Mouse (Mus musculus) heart, embryonic 10.5 days (tissue): Measurements from ENCODE around the gene Abcd4. TPM values are rescaled to one million over a fixed set of nuclear protein-coding genes. Genes with fewer than 3 reads are reported as not detected.
A peak's percentile ranks its signal among the peaks of the same experiment; 100 is the strongest.

Source experiments
- DNase-seq: peaks from one replicate; pipeline ENCODE4 v3.0.0-alpha.2; 2017; ENCODE audit warnings: low spot score
- H3K27ac ChIP-seq: fragments of 300-500 bp; sonication (generic); 2 replicates; pipeline ENCODE4 v1.5.1; 2016; ENCODE audit warnings: mild to moderate bottlenecking
- H3K27me3 ChIP-seq: fragments of 300-500 bp; sonication (generic); 2 replicates; pipeline ENCODE4 v1.6.1; 2016; ENCODE audit warnings: mild to moderate bottlenecking; ENCODE audit not compliant: poor library complexity, insufficient read depth, severe bottlenecking
- H3K36me3 ChIP-seq: fragments of 300-500 bp; sonication (generic); 2 replicates; pipeline ENCODE4 v1.6.1; 2016; ENCODE audit warnings: mild to moderate bottlenecking, moderate library complexity
- H3K4me1 ChIP-seq: fragments of 300-500 bp; sonication (generic); 2 replicates; pipeline ENCODE4 v1.6.1; 2016; ENCODE audit warnings: mild to moderate bottlenecking
- H3K4me3 ChIP-seq: fragments of 300-500 bp; sonication (generic); 2 replicates; pipeline ENCODE4 v1.5.1; 2016; ENCODE audit warnings: mild to moderate bottlenecking, moderate library complexity
- H3K9me3 ChIP-seq: fragments of 300-500 bp; sonication (generic); 2 replicates; pipeline ENCODE4 v1.6.1; 2016; ENCODE audit warnings: mild to moderate bottlenecking, moderate library complexity
- WGBS: fragments of 180-500 bp; shearing (Covaris S2); methylation state at CpG from one replicate; pipeline ENCODE4 v1.1.7; 2016; 5-methylcytosine and 5-hydroxymethylcytosine counted together
- polyA plus RNA-seq: library from polyadenylated mRNA; unstranded; fragments of >200 nt; fragmentation: Nextera tagmentation; extraction: Ambion mirVana; gene quantifications from 2 replicates; pipeline ENCODE4 v1.2.1, GENCODE M21; 2016

Gene Abcd4
- 13.1 and 13.8 TPM in 2 replicates for polyA plus RNA-seq

GRCm38 (mm10) chr12:84616977-84617630 lies at the start of gene Abcd4:
TSS of gene Abcd4 (minus strand) at chr12:84617413.
- Histone ChIP-seq H3K4me1 (peaks cover 31% of the 10 kb centered on the region), H3K4me3 (peak within 1 kb of the TSS; percentile 78), H3K27me3 (no peaks in the 10 kb centered on the region), H3K27ac (peak within 1 kb of the TSS; percentile 90), H3K36me3 (no peaks in the 10 kb centered on the region; the same call in 1 of the 2 replicates), H3K9me3 (no peaks in the 10 kb centered on the region)
- under 1% methylated on average over 34 of the region's 34 CpGs for WGBS
- peak; percentile 98 for DNase-seq

- Histone ChIP-seq H3K27ac (no peak overlapping the region), H3K4me3 (no peak overlapping the region), H3K9me3 (no peaks in the 10 kb centered on the region), H3K4me1 (no peaks in the 10 kb centered on the region), H3K36me3 (no peaks in the 10 kb centered on the region), H3K27me3 (peaks cover 7% of the 10 kb centered on the region; the same call in 1 of the 2 replicates)
- 19% methylated on average over 3 of the region's 3 CpGs for WGBS
- no peak for DNase-seq
These were observed 36.7 kb upstream of the Abcd4 start for GRCm38 (mm10) chr12:84653912-84654311.

- no peaks in the 10 kb centered on the region for H3K4me1 ChIP-seq
- H3K27me3 ChIP-seq: peaks cover 12% of the 10 kb centered on the region
- H3K4me3 ChIP-seq: no peak overlapping the region
- H3K27ac ChIP-seq: no peak overlapping the region
- 81% methylated on average over 13 of the region's 13 CpGs for WGBS
- H3K36me3 ChIP-seq: no peaks in the 10 kb centered on the region
- H3K9me3 ChIP-seq: no peaks in the 10 kb centered on the region
- no peak for DNase-seq
These were observed 33.0 kb upstream of the Abcd4 start for GRCm38 (mm10) chr12:84650234-84650633.

- no peak for DNase-seq
- H3K27me3 ChIP-seq: peaks cover 58% of the 10 kb centered on the region
- WGBS: 6% methylated on average over 9 of the region's 9 CpGs
- H3K9me3 ChIP-seq: no peaks in the 10 kb centered on the region
- H3K36me3 ChIP-seq: no peaks in the 10 kb centered on the region
- H3K4me1 ChIP-seq: peaks cover 15% of the 10 kb centered on the region
- no peak within 1 kb of the TSS for H3K4me3 ChIP-seq
- no peak within 1 kb of the TSS for H3K27ac ChIP-seq
These were observed 23.4 kb upstream of the Abcd4 start, which contains the start of gene Vrtn for GRCm38 (mm10) chr12:84640654-84641053. TSS of gene Vrtn (plus strand) at chr12:84641019.

- no peak for DNase-seq
- no peaks in the 10 kb centered on the region for H3K36me3 ChIP-seq
- peaks cover 15% of the 10 kb centered on the region for H3K4me1 ChIP-seq
- peaks cover 56% of the 10 kb centered on the region for H3K27me3 ChIP-seq
- no peak overlapping the region for H3K27ac ChIP-seq
- WGBS: 8% methylated on average over 6 of the region's 6 CpGs
- H3K4me3 ChIP-seq: no peak overlapping the region
- no peaks in the 10 kb centered on the region for H3K9me3 ChIP-seq
These were observed 23.0 kb upstream of the Abcd4 start for GRCm38 (mm10) chr12:84640253-84640652.

GRCm38 (mm10) chr12:84631867-84632266 lies 14.7 kb upstream of the Abcd4 start:
- Histone ChIP-seq H3K9me3 (no peaks in the 10 kb centered on the region), H3K27ac (no peak overlapping the region), H3K27me3 (no peaks in the 10 kb centered on the region), H3K4me3 (no peak overlapping the region), H3K36me3 (no peaks in the 10 kb centered on the region), H3K4me1 (no peaks in the 10 kb centered on the region)
- 47% methylated on average over 3 of the region's 3 CpGs for WGBS
- DNase-seq: no peak

GRCm38 (mm10) chr12:84625116-84625515 lies 7.9 kb upstream of the Abcd4 start:
- 7% methylated on average over 9 of the region's 9 CpGs for WGBS
- Histone ChIP-seq H3K36me3 (no peaks in the 10 kb centered on the region), H3K4me1 (peaks cover 22% of the 10 kb centered on the region), H3K27me3 (peaks cover 29% of the 10 kb centered on the region; the same call in 1 of the 2 replicates), H3K9me3 (no peaks in the 10 kb centered on the region), H3K27ac (no peak overlapping the region), H3K4me3 (peak overlapping the region; percentile 45)
- DNase-seq: no peak

GRCm38 (mm10) chr12:84624601-84625000 lies 7.4 kb upstream of the Abcd4 start:
- Histone ChIP-seq H3K4me1 (peaks cover 26% of the 10 kb centered on the region), H3K27me3 (peaks cover 29% of the 10 kb centered on the region; the same call in 1 of the 2 replicates), H3K9me3 (no peaks in the 10 kb centered on the region), H3K36me3 (no peaks in the 10 kb centered on the region), H3K4me3 (no peak overlapping the region), H3K27ac (no peak overlapping the region)
- no peak for DNase-seq
- WGBS: 25% methylated on average over 8 of the region's 8 CpGs

- no peaks in the 10 kb centered on the region for H3K36me3 ChIP-seq
- no peak for DNase-seq
These were observed 3.8 kb upstream of the Abcd4 start for GRCm38 (mm10) chr12:84620975-84621374.

GRCm38 (mm10) chr12:84617663-84618062 lies 450 bp upstream of the Abcd4 start:
- Histone ChIP-seq H3K9me3 (no peaks in the 10 kb centered on the region), H3K4me3 (peak overlapping the region; percentile 78), H3K36me3 (no peaks in the 10 kb centered on the region), H3K4me1 (peaks cover 29% of the 10 kb centered on the region), H3K27ac (peak overlapping the region; percentile 81), H3K27me3 (no peaks in the 10 kb centered on the region)
- no peak for DNase-seq
- 11% methylated on average over 10 of the region's 10 CpGs for WGBS

More at GRCm38 (mm10) chr12:84620975-84621374, 3.8 kb upstream of the Abcd4 start:
- peaks cover 22% of the 10 kb centered on the region; the same call in 1 of the 2 replicates for H3K27me3 ChIP-seq
- peaks cover 29% of the 10 kb centered on the region for H3K4me1 ChIP-seq
- H3K4me3 ChIP-seq: no peak overlapping the region
- H3K27ac ChIP-seq: no peak overlapping the region
- no peaks in the 10 kb centered on the region for H3K9me3 ChIP-seq

- WGBS: 38% methylated on average over 7 of the region's 7 CpGs
- no peaks in the 10 kb centered on the region; the same call in 1 of the 2 replicates for H3K36me3 ChIP-seq
- H3K27me3 ChIP-seq: no peaks in the 10 kb centered on the region
- peaks cover 15% of the 10 kb centered on the region; the same call in 1 of the 2 replicates for H3K4me1 ChIP-seq
- no peak overlapping the region for H3K4me3 ChIP-seq
- no peaks in the 10 kb centered on the region for H3K9me3 ChIP-seq
- no peak for DNase-seq
- 0 out of 2 replicates have a peak overlapping the region, but pooled peaks have one; percentile 29 for H3K27ac ChIP-seq
These were observed 2.7 kb downstream of the Abcd4 start for GRCm38 (mm10) chr12:84614524-84614923.

- no peak for DNase-seq
- H3K4me3 ChIP-seq: no peak overlapping the region
- no peak overlapping the region for H3K27ac ChIP-seq
- 78% methylated on average over 11 of the region's 11 CpGs for WGBS
- H3K36me3 ChIP-seq: peaks cover 3% of the 10 kb centered on the region; the same call in 1 of the 2 replicates
- H3K4me1 ChIP-seq: peaks cover 15% of the 10 kb centered on the region; the same call in 1 of the 2 replicates
- H3K9me3 ChIP-seq: no peaks in the 10 kb centered on the region
- H3K27me3 ChIP-seq: no peaks in the 10 kb centered on the region
These were observed 3.2 kb downstream of the Abcd4 start for GRCm38 (mm10) chr12:84614001-84614400.

GRCm38 (mm10) chr12:84612518-84612917 lies 4.7 kb downstream of the Abcd4 start:
- DNase-seq: no peak

More at GRCm38 (mm10) chr12:84612518-84612917, 4.7 kb downstream of the Abcd4 start:
- Histone ChIP-seq H3K4me3 (no peak overlapping the region), H3K9me3 (no peaks in the 10 kb centered on the region), H3K27ac (no peak overlapping the region), H3K36me3 (peaks cover 10% of the 10 kb centered on the region), H3K27me3 (no peaks in the 10 kb centered on the region), H3K4me1 (peaks cover 15% of the 10 kb centered on the region; the same call in 1 of the 2 replicates)
- 57% methylated on average over 8 of the region's 8 CpGs for WGBS
